Mouse (Mus musculus) cerebellum, adult 2 months (tissue): ENCODE results near the gene Eif1.

Source experiments
- CTCF ChIP-seq: fragments of 200-500 bp; IDR thresholded peaks from 2 replicates; pipeline ENCODE4 v1.5.1; 2011; ENCODE audit warnings: low read depth, mild to moderate bottlenecking, control low read depth, low read length, moderate library complexity, borderline replicate concordance; ENCODE audit not compliant: insufficient read depth
- POLR2A ChIP-seq: fragments of 200-500 bp; IDR thresholded peaks from 2 replicates; pipeline ENCODE4 v1.6.1; 2011; ENCODE audit warnings: low read length, control low read depth, borderline replicate concordance; ENCODE audit not compliant: insufficient read depth

DNA sequence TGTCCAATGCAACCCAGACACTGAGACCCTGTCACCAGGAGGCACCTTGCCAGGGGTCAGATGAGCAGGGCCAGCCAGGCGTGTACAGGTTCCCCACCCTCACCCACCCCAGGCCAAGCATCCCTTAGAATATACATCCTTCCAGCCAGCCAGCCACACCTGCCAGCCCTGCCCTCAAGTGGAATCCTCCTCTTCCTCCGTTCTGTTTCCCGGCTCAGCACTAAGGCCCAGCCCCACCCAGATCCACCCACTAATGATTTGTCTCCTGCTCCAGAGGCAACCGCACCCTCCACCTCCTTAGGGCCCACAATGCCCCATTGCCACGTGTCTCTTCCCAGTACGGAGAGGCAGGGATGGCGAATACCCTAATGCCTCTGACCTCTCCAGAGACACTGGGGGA lies 45.0 kb upstream of the Eif1 start:
- TF ChIP-seq CTCF (no peak), POLR2A (no peak)
